Mouse (Mus musculus) embryo, embryonic 9.5 days (tissue): ENCODE results near the gene Pcgf2.
"Not testable (repeated sequence)": the region's sequence is repeated elsewhere in the genome, so short reads cannot be mapped to it uniquely, and the experiment has no call there.

Source experiments
- DNase-seq: peaks from one replicate; pipeline ENCODE4 v3.0.0-alpha.2; 2017; ENCODE audit errors: extremely low spot score

Gene Pcgf2

GRCm38 (mm10) chr11:97717369-97718280, 17.3 kb upstream of the Pcgf2 start:
- DNase-seq = no peak

GRCm38 (mm10) chr11:97716021-97716420, 15.7 kb upstream of the Pcgf2 start:
- DNase-seq = no peak

- DNase-seq = no peak
Observed at GRCm38 (mm10) chr11:97714784-97715760, 14.8 kb upstream of the Pcgf2 start.

GRCm38 (mm10) chr11:97714356-97714755, 14.1 kb upstream of the Pcgf2 start:
- no peak for DNase-seq

GRCm38 (mm10) chr11:97713896-97714295, 13.6 kb upstream of the Pcgf2 start:
- DNase-seq = no peak

GRCm38 (mm10) chr11:97712286-97712685, 12.0 kb upstream of the Pcgf2 start:
- no peak for DNase-seq

- no peak for DNase-seq
Observed at GRCm38 (mm10) chr11:97711200-97711900, 11.1 kb upstream of the Pcgf2 start.

- not testable (repeated sequence) for DNase-seq
Observed at GRCm38 (mm10) chr11:97710067-97710466, 9.8 kb upstream of the Pcgf2 start.

- peak; percentile 99 for DNase-seq
Observed at GRCm38 (mm10) chr11:97703039-97703826, 2.9 kb upstream of the Pcgf2 start, which contains the start of gene Psmb3. Gene Psmb3 (plus strand): TSS chr11:97703399.

GRCm38 (mm10) chr11:97702393-97702745, 2.1 kb upstream of the Pcgf2 start:
- DNase-seq = peak; percentile 89

GRCm38 (mm10) chr11:97701581-97702392, 1.5 kb upstream of the Pcgf2 start:
- no peak for DNase-seq

GRCm38 (mm10) chr11:97700746-97701580, 666 bp upstream of the Pcgf2 start:
- DNase-seq = peak; percentile 69

GRCm38 (mm10) chr11:97699626-97700002, 683 bp downstream of the Pcgf2 start:
- DNase-seq = peak; percentile 97

- DNase-seq = peak; percentile 89
Observed at GRCm38 (mm10) chr11:97698741-97699611, 1.3 kb downstream of the Pcgf2 start.

GRCm38 (mm10) chr11:97697891-97698529, 2.3 kb downstream of the Pcgf2 start:
- DNase-seq = peak; percentile 49

- no peak for DNase-seq
Observed at GRCm38 (mm10) chr11:97697199-97697890, 3.0 kb downstream of the Pcgf2 start.

- no peak for DNase-seq
Observed at GRCm38 (mm10) chr11:97696669-97697068, 3.6 kb downstream of the Pcgf2 start.
